Mouse (Mus musculus): ENCODE results near the gene Gps2. TPM values are rescaled to one million over a fixed set of nuclear protein-coding genes. Genes with fewer than 3 reads are reported as not detected.
A peak's percentile ranks its signal among the peaks of the same experiment; 100 is the strongest.

Gps2 gene
- 90.8 and 94.0 TPM in 2 replicates for polyA plus RNA-seq (2014; fragmentation: Nextera tagmentation; extraction: Ambion mirVana)

DNA sequence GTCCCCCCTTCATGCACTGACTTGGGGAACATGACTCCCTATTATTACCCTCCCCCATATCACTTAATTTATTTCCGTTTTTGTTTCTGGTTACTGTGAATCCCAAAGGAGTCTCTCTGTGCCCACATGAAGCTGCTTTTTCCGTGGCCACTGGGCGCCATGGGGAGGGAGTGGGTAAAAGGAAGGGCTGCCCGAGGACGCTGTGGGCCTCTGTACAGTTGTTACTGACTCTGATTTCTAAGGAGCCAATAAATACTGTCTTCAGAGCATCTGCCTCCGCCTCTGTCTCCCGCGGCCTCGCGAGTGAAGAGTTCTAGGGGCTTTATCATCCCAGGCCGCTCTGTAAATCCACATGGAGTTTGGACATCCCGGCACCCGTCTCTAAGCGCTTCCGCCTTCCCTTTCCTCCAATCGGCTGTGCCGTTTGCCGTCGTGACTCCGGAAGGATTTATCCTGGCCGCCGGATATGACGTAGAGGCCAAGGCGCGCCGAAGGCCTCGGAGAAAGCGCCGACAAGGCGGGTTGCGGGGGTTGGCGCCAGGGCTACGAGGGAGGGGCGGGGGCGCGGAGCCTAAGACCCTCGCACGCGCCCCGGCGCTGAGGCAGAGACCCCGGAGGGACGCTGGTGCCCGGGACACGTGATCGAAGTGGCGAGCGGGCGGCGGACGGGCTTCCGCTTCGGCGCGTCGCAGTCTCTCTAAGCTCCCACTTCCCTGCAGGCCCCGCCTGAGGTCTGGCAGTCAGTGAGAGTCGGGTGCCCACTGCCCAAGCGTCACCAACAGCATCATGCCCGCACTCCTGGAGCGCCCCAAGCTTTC, at the start of gene Gps2:
Gene Gps2 (plus strand): TSS at position 335 of the 818 bp plus-strand sequence.
- Histone ChIP-seq H3K4me1 (ENCODE audit: control insufficient read depth, insufficient read depth, low read length) (peaks cover 14% of the 10 kb centered on the region), H3K27ac (replicated peaks; ENCODE audit: low read depth, low read length) (peak within 1 kb of the TSS; percentile 83), H3K36me3 (ENCODE audit: control insufficient read depth, insufficient read depth, low read length) (peaks cover 50% of the 10 kb centered on the region), H3K9me3 (ENCODE audit: control insufficient read depth, low read length) (no peaks in the 10 kb centered on the region), H3K4me3 (ENCODE audit: low read depth, low read length) (peak within 1 kb of the TSS; percentile 95), H3K27me3 (ENCODE audit: control insufficient read depth, insufficient read depth, low read length) (no peaks in the 10 kb centered on the region), H3K4me2 (ENCODE audit: low read depth, severe bottlenecking) (peak within 1 kb of the TSS; percentile 96), H3K9ac (ENCODE audit: low read length) (peak within 1 kb of the TSS; percentile 88)
- 2% methylated on average over 61 of the region's 61 CpGs for WGBS
- DNase-seq (ENCODE audit: low spot score) (peak; percentile 94), ATAC-seq (ENCODE audit: insufficient number of reproducible peaks, low FRiP score, low TSS enrichment, low read depth) (peak; percentile 74)

DNA sequence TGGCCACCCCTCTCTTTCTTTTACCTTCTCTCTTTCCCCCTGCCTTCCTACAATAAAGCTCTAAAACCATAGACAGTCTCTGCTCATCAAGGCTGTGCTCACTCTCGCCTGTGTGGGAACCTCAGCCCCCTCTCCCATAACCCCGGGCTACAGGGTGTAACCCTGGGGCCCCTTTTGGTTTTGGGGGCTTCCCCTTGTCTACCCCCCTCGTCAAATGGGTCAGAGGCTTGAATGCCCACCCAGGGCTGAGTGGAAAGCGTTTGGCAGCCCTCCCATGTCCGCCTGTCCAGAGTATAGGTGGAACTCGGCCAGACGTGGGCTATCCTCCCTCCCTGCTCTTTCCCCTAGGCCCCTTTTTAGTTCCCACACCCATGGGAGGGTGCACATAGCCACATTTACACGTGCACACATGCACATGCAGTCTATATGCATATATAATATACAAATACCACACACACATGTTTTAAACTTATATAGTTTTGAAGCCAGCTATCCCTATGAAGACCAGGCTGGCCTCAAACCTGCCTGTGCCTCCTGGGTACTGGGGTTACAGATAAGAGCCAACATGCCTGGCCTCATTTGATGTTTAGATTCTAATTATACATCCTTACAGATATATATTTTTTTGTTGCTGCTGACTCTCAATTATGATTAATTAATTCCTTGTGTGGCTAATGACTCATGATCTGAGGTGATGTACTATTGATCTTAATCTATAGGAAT, 49.4 kb upstream of the Gps2 start:
- Histone ChIP-seq H3K9me3 (ENCODE audit: control insufficient read depth, low read length) (no peaks in the 10 kb centered on the region), H3K4me2 (ENCODE audit: low read depth, severe bottlenecking) (no peak overlapping the region), H3K4me1 (ENCODE audit: control insufficient read depth, insufficient read depth, low read length) (no peaks in the 10 kb centered on the region), H3K27me3 (ENCODE audit: control insufficient read depth, insufficient read depth, low read length) (peaks cover under 1% of the 10 kb centered on the region), H3K27ac (replicated peaks; ENCODE audit: low read depth, low read length) (no peak overlapping the region), H3K4me3 (ENCODE audit: low read depth, low read length) (no peak overlapping the region), H3K36me3 (ENCODE audit: control insufficient read depth, insufficient read depth, low read length) (no peaks in the 10 kb centered on the region), H3K9ac (ENCODE audit: low read length) (no peak overlapping the region)
- ATAC-seq (ENCODE audit: insufficient number of reproducible peaks, low FRiP score, low TSS enrichment, low read depth) = no peak
- WGBS = 55% methylated on average over 8 of the region's 8 CpGs
- no peak for DNase-seq (ENCODE audit: low spot score)

DNA sequence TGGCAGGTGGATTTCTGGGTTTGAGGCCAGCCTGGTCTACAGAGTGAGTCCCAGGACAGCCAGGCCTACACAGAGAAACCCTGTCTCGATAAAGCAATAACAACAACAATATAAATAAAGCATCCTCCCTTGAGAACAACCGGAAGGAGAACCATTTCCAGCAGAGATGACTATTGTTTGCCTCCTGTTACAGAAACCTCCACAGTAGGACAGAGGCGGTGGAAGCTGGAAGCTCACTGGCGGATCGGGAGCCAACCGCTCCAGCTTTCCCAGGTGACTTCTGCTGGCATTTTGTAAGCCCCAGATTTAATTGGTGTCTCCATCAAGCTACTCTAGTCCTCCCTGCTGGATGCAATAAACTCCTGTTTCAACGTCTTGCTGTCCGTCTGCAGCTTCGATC, 48.1 kb upstream of the Gps2 start:
- no peak overlapping the region for H3K27ac ChIP-seq (replicated peaks; ENCODE audit: low read depth, low read length)
- 78% methylated on average over 9 of the region's 9 CpGs for WGBS
- H3K9me3 ChIP-seq (ENCODE audit: control insufficient read depth, low read length) = no peaks in the 10 kb centered on the region
- ATAC-seq (ENCODE audit: insufficient number of reproducible peaks, low FRiP score, low TSS enrichment, low read depth) (no peak), DNase-seq (ENCODE audit: low spot score) (no peak)
- no peak overlapping the region for H3K4me3 ChIP-seq (ENCODE audit: low read depth, low read length)
- H3K36me3 ChIP-seq (ENCODE audit: control insufficient read depth, insufficient read depth, low read length) = no peaks in the 10 kb centered on the region
- H3K9ac ChIP-seq (ENCODE audit: low read length) = no peak overlapping the region
- H3K4me2 ChIP-seq (ENCODE audit: low read depth, severe bottlenecking) = no peak overlapping the region
- no peaks in the 10 kb centered on the region for H3K27me3 ChIP-seq (ENCODE audit: control insufficient read depth, insufficient read depth, low read length)
- H3K4me1 ChIP-seq (ENCODE audit: control insufficient read depth, insufficient read depth, low read length) = no peaks in the 10 kb centered on the region

- H3K4me1 ChIP-seq (ENCODE audit: control insufficient read depth, insufficient read depth, low read length) = no peaks in the 10 kb centered on the region
- no peaks in the 10 kb centered on the region for H3K27me3 ChIP-seq (ENCODE audit: control insufficient read depth, insufficient read depth, low read length)
- no peak overlapping the region for H3K4me2 ChIP-seq (ENCODE audit: low read depth, severe bottlenecking)
- no peaks in the 10 kb centered on the region for H3K36me3 ChIP-seq (ENCODE audit: control insufficient read depth, insufficient read depth, low read length)
- 72% methylated on average over 9 of the region's 9 CpGs for WGBS
- ATAC-seq (ENCODE audit: insufficient number of reproducible peaks, low FRiP score, low TSS enrichment, low read depth) (no peak), DNase-seq (ENCODE audit: low spot score) (no peak)
- no peak overlapping the region for H3K27ac ChIP-seq (replicated peaks; ENCODE audit: low read depth, low read length)
- no peak overlapping the region for H3K4me3 ChIP-seq (ENCODE audit: low read depth, low read length)
- H3K9ac ChIP-seq (ENCODE audit: low read length) = no peak overlapping the region
- H3K9me3 ChIP-seq (ENCODE audit: control insufficient read depth, low read length) = no peaks in the 10 kb centered on the region
Measured at GRCm38 (mm10) chr11:69867335-69867734, 46.4 kb upstream of the Gps2 start.

DNA sequence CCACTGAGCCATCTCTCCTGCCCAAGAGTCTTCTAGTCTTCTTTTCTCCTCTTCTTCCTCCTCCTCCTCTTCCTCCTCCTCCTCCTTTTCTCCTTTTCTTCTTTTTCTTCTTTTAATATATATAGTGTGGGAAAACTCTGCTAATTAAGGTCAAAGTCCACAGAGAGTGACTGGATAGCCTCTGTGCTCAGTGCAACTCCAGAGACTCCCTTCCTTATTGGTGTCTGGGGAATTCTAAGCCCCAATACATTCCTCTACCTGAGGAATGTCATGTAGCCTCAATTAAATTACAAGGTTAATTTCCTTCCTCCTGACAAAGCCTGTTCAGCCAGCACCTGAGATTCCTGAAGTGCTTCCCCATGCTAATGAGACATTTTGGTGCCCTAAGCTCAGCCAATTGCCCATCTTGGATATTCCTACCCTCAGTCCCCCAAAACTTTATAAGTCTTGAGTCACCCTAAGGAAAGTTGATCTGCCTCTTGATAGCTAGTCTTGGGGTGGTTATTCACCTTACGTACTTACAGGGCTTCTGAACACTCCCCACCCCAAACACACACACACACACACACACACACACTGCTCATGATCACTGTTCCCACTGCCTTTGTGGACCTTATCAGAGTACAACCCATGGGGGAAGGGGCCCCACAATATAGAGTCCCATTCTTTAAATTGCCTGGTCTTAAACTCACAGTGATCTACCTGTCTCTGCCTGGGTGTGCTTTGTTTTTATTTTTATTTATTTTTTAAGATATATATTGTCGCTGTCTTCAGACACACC, 43.2 kb upstream of the Gps2 start:
- Histone ChIP-seq H3K36me3 (ENCODE audit: control insufficient read depth, insufficient read depth, low read length) (no peaks in the 10 kb centered on the region), H3K27ac (replicated peaks; ENCODE audit: low read depth, low read length) (no peak overlapping the region), H3K9ac (ENCODE audit: low read length) (no peak overlapping the region), H3K27me3 (ENCODE audit: control insufficient read depth, insufficient read depth, low read length) (no peaks in the 10 kb centered on the region), H3K9me3 (ENCODE audit: control insufficient read depth, low read length) (no peaks in the 10 kb centered on the region), H3K4me3 (ENCODE audit: low read depth, low read length) (no peak overlapping the region), H3K4me2 (ENCODE audit: low read depth, severe bottlenecking) (no peak overlapping the region), H3K4me1 (ENCODE audit: control insufficient read depth, insufficient read depth, low read length) (no peaks in the 10 kb centered on the region)
- WGBS = 91% methylated on average over 2 of the region's 2 CpGs
- ATAC-seq (ENCODE audit: insufficient number of reproducible peaks, low FRiP score, low TSS enrichment, low read depth) = no peak
- DNase-seq (ENCODE audit: low spot score) = no peak

GRCm38 (mm10) chr11:69871822-69872221, 41.9 kb upstream of the Gps2 start:
- Histone ChIP-seq H3K9ac (ENCODE audit: low read length) (no peak overlapping the region), H3K36me3 (ENCODE audit: control insufficient read depth, insufficient read depth, low read length) (no peaks in the 10 kb centered on the region), H3K9me3 (ENCODE audit: control insufficient read depth, low read length) (no peaks in the 10 kb centered on the region), H3K27me3 (ENCODE audit: control insufficient read depth, insufficient read depth, low read length) (no peaks in the 10 kb centered on the region), H3K4me1 (ENCODE audit: control insufficient read depth, insufficient read depth, low read length) (no peaks in the 10 kb centered on the region), H3K4me3 (ENCODE audit: low read depth, low read length) (no peak overlapping the region), H3K4me2 (ENCODE audit: low read depth, severe bottlenecking) (no peak overlapping the region), H3K27ac (replicated peaks; ENCODE audit: low read depth, low read length) (no peak overlapping the region)
- ATAC-seq (ENCODE audit: insufficient number of reproducible peaks, low FRiP score, low TSS enrichment, low read depth) = no peak
- DNase-seq (ENCODE audit: low spot score) = no peak
- 89% methylated on average over 7 of the region's 7 CpGs for WGBS

DNA sequence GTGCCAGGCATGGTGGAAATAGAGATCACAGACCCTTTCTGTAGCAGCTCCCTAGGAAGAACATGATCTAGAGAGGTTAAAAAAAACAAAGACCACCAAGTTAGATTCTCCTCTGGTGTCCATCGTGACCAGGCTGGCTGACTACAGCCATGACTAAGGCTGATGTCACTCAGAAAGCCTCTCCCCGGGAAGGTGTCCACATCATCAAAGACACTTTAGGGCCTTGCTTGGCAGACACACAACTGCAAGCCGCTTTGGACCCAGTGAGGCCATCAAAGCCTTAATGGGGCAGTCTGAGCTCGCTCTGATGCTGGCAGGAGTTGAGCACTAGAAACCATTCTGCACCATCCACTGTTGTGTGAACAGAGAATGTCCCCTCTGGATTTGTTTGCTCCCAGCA, 41.2 kb upstream of the Gps2 start:
- Histone ChIP-seq H3K9me3 (ENCODE audit: control insufficient read depth, low read length) (no peaks in the 10 kb centered on the region), H3K4me1 (ENCODE audit: control insufficient read depth, insufficient read depth, low read length) (no peaks in the 10 kb centered on the region), H3K4me2 (ENCODE audit: low read depth, severe bottlenecking) (no peak overlapping the region), H3K27ac (replicated peaks; ENCODE audit: low read depth, low read length) (no peak overlapping the region), H3K27me3 (ENCODE audit: control insufficient read depth, insufficient read depth, low read length) (no peaks in the 10 kb centered on the region), H3K9ac (ENCODE audit: low read length) (no peak overlapping the region), H3K36me3 (ENCODE audit: control insufficient read depth, insufficient read depth, low read length) (no peaks in the 10 kb centered on the region), H3K4me3 (ENCODE audit: low read depth, low read length) (no peak overlapping the region)
- ATAC-seq (ENCODE audit: insufficient number of reproducible peaks, low FRiP score, low TSS enrichment, low read depth) (no peak), DNase-seq (ENCODE audit: low spot score) (no peak)
- 70% methylated on average over 4 of the region's 4 CpGs for WGBS

GRCm38 (mm10) chr11:69876186-69876585, 37.5 kb upstream of the Gps2 start:
- Histone ChIP-seq H3K4me1 (ENCODE audit: control insufficient read depth, insufficient read depth, low read length) (peaks cover 12% of the 10 kb centered on the region), H3K36me3 (ENCODE audit: control insufficient read depth, insufficient read depth, low read length) (no peaks in the 10 kb centered on the region), H3K27me3 (ENCODE audit: control insufficient read depth, insufficient read depth, low read length) (no peaks in the 10 kb centered on the region), H3K27ac (replicated peaks; ENCODE audit: low read depth, low read length) (0 out of 2 replicates have a peak overlapping the region, but pooled peaks have one; percentile 8), H3K4me3 (ENCODE audit: low read depth, low read length) (no peak overlapping the region), H3K9me3 (ENCODE audit: control insufficient read depth, low read length) (no peaks in the 10 kb centered on the region), H3K4me2 (ENCODE audit: low read depth, severe bottlenecking) (no peak overlapping the region), H3K9ac (ENCODE audit: low read length) (0 out of 2 replicates have a peak overlapping the region, but pooled peaks have one; percentile 12)
- DNase-seq (ENCODE audit: low spot score) (no peak), ATAC-seq (ENCODE audit: insufficient number of reproducible peaks, low FRiP score, low TSS enrichment, low read depth) (no peak)
- 66% methylated on average over 7 of the region's 7 CpGs for WGBS

Data from limb, embryonic 11.5 days (tissue).